Mouse (Mus musculus) liver, embryonic 11.5 days (tissue): ENCODE measurements around the gene Hpcal1. TPM values are rescaled to one million over a fixed set of nuclear protein-coding genes. Genes with fewer than 3 reads are reported as not detected.
"Not testable (repeated sequence)": the region's sequence is repeated elsewhere in the genome, so short reads cannot be mapped to it uniquely, and the experiment has no call there.

Experiments
- ATAC-seq: fragments of 200-750 bp; cut with Nextera tagmentation; replicated peaks from 2 replicates; pipeline ENCODE4 v1.8.0; 2017; ENCODE audit warnings: moderate number of reproducible peaks, mild to moderate bottlenecking, moderate TSS enrichment, moderate library complexity; ENCODE audit not compliant: low FRiP score
- DNase-seq: peaks from one replicate; pipeline ENCODE4 v3.0.0-alpha.2; 2017; ENCODE audit warnings: low spot score
- H3K27ac ChIP-seq: fragments of 300-500 bp; sonication (generic); 2 replicates; pipeline ENCODE4 v1.5.1; 2014; ENCODE audit warnings: mild to moderate bottlenecking, low read depth, low read length, control low read depth
- H3K27me3 ChIP-seq: fragments of 300-500 bp; sonication (generic); replicated peaks from 2 replicates; pipeline ENCODE4 v1.6.1; 2014; ENCODE audit warnings: low read length, mixed read lengths; ENCODE audit not compliant: control insufficient read depth, insufficient read depth
- H3K36me3 ChIP-seq: fragments of 300-500 bp; sonication (generic); 2 replicates; pipeline ENCODE4 v1.6.1; 2014; ENCODE audit warnings: mild to moderate bottlenecking, low read length, moderate library complexity, mixed read lengths; ENCODE audit not compliant: control insufficient read depth, insufficient read depth
- H3K4me1 ChIP-seq: fragments of 300-500 bp; sonication (generic); replicated peaks from 2 replicates; pipeline ENCODE4 v1.6.1; 2014; ENCODE audit warnings: low read length, mixed read lengths; ENCODE audit not compliant: control insufficient read depth, insufficient read depth
- H3K4me2 ChIP-seq: fragments of 300-500 bp; sonication (generic); 2 replicates; pipeline ENCODE4 v1.6.1; 2014; ENCODE audit warnings: mild to moderate bottlenecking, control low read depth, moderate library complexity
- H3K4me3 ChIP-seq: fragments of 300-500 bp; sonication (generic); 2 replicates; pipeline ENCODE4 v1.5.1; 2014; ENCODE audit warnings: low read depth, low read length, control low read depth
- H3K9ac ChIP-seq: fragments of 300-500 bp; sonication (generic); 2 replicates; pipeline ENCODE4 v1.6.1; 2014; ENCODE audit warnings: low read depth, low read length, control low read depth
- H3K9me3 ChIP-seq: fragments of 300-500 bp; sonication (generic); 2 replicates; pipeline ENCODE4 v1.6.1; 2016; ENCODE audit warnings: low read length, inconsistent platforms, mixed read lengths; ENCODE audit not compliant: control insufficient read depth
- WGBS: fragments of 180-500 bp; shearing (Covaris S2); extraction: QIAGEN DNeasy Blood & Tissue Kit; methylation state at CpG from one replicate; pipeline ENCODE4 v1.1.7; 2014; 5-methylcytosine and 5-hydroxymethylcytosine counted together
- polyA plus RNA-seq: library from polyadenylated mRNA; unstranded; fragments of >200 nt; fragmentation: Nextera tagmentation; extraction: Ambion mirVana; gene quantifications from 2 replicates; pipeline ENCODE4 v1.2.1, GENCODE M21; 2014

The Hpcal1 gene
- polyA plus RNA-seq, 1 experiment from 2014 or later, result 30.2 TPM

GRCm38 (mm10) chr12:17762286-17762933 lies 71.8 kb downstream of the Hpcal1 start:
- WGBS, result 64% methylated on average over 6 of the region's 6 CpGs
- Histone ChIP-seq H3K27me3 (no peaks in the 10 kb centered on the region), H3K4me2 (no peak overlapping the region), H3K4me1 (peaks cover 2% of the 10 kb centered on the region; the same call in 1 of the 2 replicates), H3K9me3 (no peaks in the 10 kb centered on the region), H3K4me3 (no peak overlapping the region), H3K9ac (no peak overlapping the region), H3K27ac (no peak overlapping the region), H3K36me3 (no peaks in the 10 kb centered on the region)
- no peak for ATAC-seq
- no peak for DNase-seq

- Histone ChIP-seq H3K9ac (no peak overlapping the region), H3K4me1 (peaks cover 2% of the 10 kb centered on the region; the same call in 1 of the 2 replicates), H3K36me3 (no peaks in the 10 kb centered on the region), H3K27me3 (no peaks in the 10 kb centered on the region), H3K4me3 (no peak overlapping the region), H3K9me3 (no peaks in the 10 kb centered on the region), H3K4me2 (no peak overlapping the region), H3K27ac (no peak overlapping the region)
- no peak for DNase-seq
- no peak for ATAC-seq
Measured at GRCm38 (mm10) chr12:17763054-17763453, 72.4 kb downstream of the Hpcal1 start.

- Histone ChIP-seq H3K27me3 (no peaks in the 10 kb centered on the region), H3K4me2 (no peak overlapping the region), H3K27ac (no peak overlapping the region), H3K36me3 (no peaks in the 10 kb centered on the region), H3K4me3 (no peak overlapping the region), H3K9me3 (no peaks in the 10 kb centered on the region), H3K9ac (no peak overlapping the region), H3K4me1 (peaks cover 2% of the 10 kb centered on the region; the same call in 1 of the 2 replicates)
- ATAC-seq (no peak), DNase-seq (no peak)
- 77% methylated on average over 3 of the region's 3 CpGs for WGBS
Measured at GRCm38 (mm10) chr12:17764005-17764404, 73.3 kb downstream of the Hpcal1 start.

GRCm38 (mm10) chr12:17767567-17767966 lies 76.9 kb downstream of the Hpcal1 start:
- not testable (repeated sequence) for H3K4me3 ChIP-seq, H3K9ac ChIP-seq, H3K27ac ChIP-seq, H3K4me1 ChIP-seq, DNase-seq, H3K27me3 ChIP-seq, H3K9me3 ChIP-seq, H3K36me3 ChIP-seq, ATAC-seq, H3K4me2 ChIP-seq
- 73% methylated on average over 1 of the region's 1 CpGs for WGBS

- H3K4me3 ChIP-seq, result no peak overlapping the region
- ATAC-seq (no peak), DNase-seq (no peak)
- no peaks in the 10 kb centered on the region for H3K27me3 ChIP-seq
- H3K4me1 ChIP-seq, result peaks cover 4% of the 10 kb centered on the region
- no peak overlapping the region for H3K4me2 ChIP-seq
- H3K9me3 ChIP-seq, result no peaks in the 10 kb centered on the region
- no peak overlapping the region for H3K9ac ChIP-seq
- no peaks in the 10 kb centered on the region for H3K36me3 ChIP-seq
- no peak overlapping the region for H3K27ac ChIP-seq
- WGBS, result 44% methylated on average over 2 of the region's 2 CpGs
Measured at GRCm38 (mm10) chr12:17769476-17770172, 79.0 kb downstream of the Hpcal1 start.

- Histone ChIP-seq H3K27ac (no peak overlapping the region), H3K4me1 (peaks cover 4% of the 10 kb centered on the region), H3K4me3 (no peak overlapping the region), H3K4me2 (no peak overlapping the region), H3K9ac (no peak overlapping the region), H3K27me3 (no peaks in the 10 kb centered on the region), H3K36me3 (no peaks in the 10 kb centered on the region), H3K9me3 (no peaks in the 10 kb centered on the region)
- 50% methylated on average over 2 of the region's 2 CpGs for WGBS
- DNase-seq (no peak), ATAC-seq (no peak)
Measured at GRCm38 (mm10) chr12:17770538-17770937, 79.9 kb downstream of the Hpcal1 start.

- H3K4me1 ChIP-seq, H3K4me2 ChIP-seq, ATAC-seq, H3K36me3 ChIP-seq, H3K9ac ChIP-seq, H3K27me3 ChIP-seq, H3K27ac ChIP-seq, H3K9me3 ChIP-seq, DNase-seq, H3K4me3 ChIP-seq: not testable (repeated sequence)
- WGBS, result 74% methylated on average over 5 of the region's 5 CpGs
Measured at GRCm38 (mm10) chr12:17773721-17774120, 83.1 kb downstream of the Hpcal1 start.

GRCm38 (mm10) chr12:17774842-17775241 lies 84.2 kb downstream of the Hpcal1 start:
- not testable (repeated sequence) for H3K4me3 ChIP-seq, H3K27me3 ChIP-seq, H3K27ac ChIP-seq, H3K9me3 ChIP-seq, H3K36me3 ChIP-seq, H3K4me2 ChIP-seq, DNase-seq, ATAC-seq, H3K4me1 ChIP-seq, H3K9ac ChIP-seq
- WGBS, result 75% methylated on average over 3 of the region's 3 CpGs

- no peak overlapping the region for H3K4me2 ChIP-seq
- H3K36me3 ChIP-seq, result no peaks in the 10 kb centered on the region
- 4% methylated on average over 3 of the region's 3 CpGs for WGBS
- DNase-seq, result no peak
- H3K4me1 ChIP-seq, result no peaks in the 10 kb centered on the region
- no peak overlapping the region for H3K9ac ChIP-seq
- ATAC-seq, result no peak
- no peak overlapping the region for H3K27ac ChIP-seq
- no peak overlapping the region for H3K4me3 ChIP-seq
- H3K27me3 ChIP-seq, result no peaks in the 10 kb centered on the region
- H3K9me3 ChIP-seq, result no peaks in the 10 kb centered on the region
Measured at GRCm38 (mm10) chr12:17778320-17778719, 87.7 kb downstream of the Hpcal1 start.
